Mouse (Mus musculus) lung, embryonic 14.5 days (tissue): Measurements from ENCODE around the gene Ndufaf7. TPM values are rescaled to one million over a fixed set of nuclear protein-coding genes. Genes with fewer than 3 reads are reported as not detected.

Source experiments
- ATAC-seq: fragments of 200-750 bp; cut with Nextera tagmentation; 2 replicates; pipeline ENCODE4 v1.8.0; 2017; ENCODE audit warnings: mild to moderate bottlenecking, moderate TSS enrichment, moderate library complexity; ENCODE audit not compliant: insufficient read depth
- DNase-seq: peaks from one replicate; pipeline ENCODE4 v3.0.0-alpha.2; 2015
- H3K27ac ChIP-seq: fragments of 300-500 bp; sonication (generic); 2 replicates; pipeline ENCODE4 v1.5.1; 2014; ENCODE audit warnings: low read depth, mild to moderate bottlenecking, moderate library complexity
- H3K27me3 ChIP-seq: fragments of 300-500 bp; sonication (generic); 2 replicates; pipeline ENCODE4 v1.6.1; 2014; ENCODE audit warnings: low read length, control low read depth; ENCODE audit not compliant: insufficient read depth
- H3K36me3 ChIP-seq: fragments of 300-500 bp; sonication (generic); 2 replicates; pipeline ENCODE4 v1.6.1; 2014; ENCODE audit warnings: control low read depth; ENCODE audit not compliant: insufficient read depth
- H3K4me1 ChIP-seq: fragments of 300-500 bp; sonication (generic); 2 replicates; pipeline ENCODE4 v1.6.1; 2014; ENCODE audit warnings: antibody characterized with exemption, control low read depth; ENCODE audit not compliant: insufficient read depth
- H3K4me2 ChIP-seq: fragments of 300-500 bp; sonication (generic); 2 replicates; pipeline ENCODE4 v1.6.1; 2014; ENCODE audit warnings: mild to moderate bottlenecking
- H3K4me3 ChIP-seq: fragments of 300-500 bp; sonication (generic); 2 replicates; pipeline ENCODE4 v1.5.1; 2014; ENCODE audit warnings: low read depth, low read length
- H3K9ac ChIP-seq: fragments of 300-500 bp; sonication (generic); 2 replicates; pipeline ENCODE4 v1.6.1; 2014
- H3K9me3 ChIP-seq: fragments of 300-500 bp; sonication (generic); 2 replicates; pipeline ENCODE4 v1.6.1; 2016; ENCODE audit warnings: low read depth, low read length, control low read depth
- CTCF ChIP-seq: IDR thresholded peaks from 2 replicates; pipeline ENCODE4 v1.5.1; 2016; ENCODE audit warnings: antibody characterized with exemption, low read depth
- WGBS: fragments of 180-500 bp; shearing (Covaris S2); extraction: QIAGEN DNeasy Blood & Tissue Kit; methylation state at CpG from one replicate; pipeline ENCODE4 v1.1.7; 2014; 5-methylcytosine and 5-hydroxymethylcytosine counted together
- polyA plus RNA-seq: library from polyadenylated mRNA; unstranded; fragments of >200 nt; fragmentation: Nextera tagmentation; extraction: Ambion mirVana; gene quantifications from 2 replicates; pipeline ENCODE4 v1.2.1, GENCODE M21; 2014

The Ndufaf7 gene
- polyA plus RNA-seq, 1 experiment from 2014 or later = 57.6 TPM

DNA sequence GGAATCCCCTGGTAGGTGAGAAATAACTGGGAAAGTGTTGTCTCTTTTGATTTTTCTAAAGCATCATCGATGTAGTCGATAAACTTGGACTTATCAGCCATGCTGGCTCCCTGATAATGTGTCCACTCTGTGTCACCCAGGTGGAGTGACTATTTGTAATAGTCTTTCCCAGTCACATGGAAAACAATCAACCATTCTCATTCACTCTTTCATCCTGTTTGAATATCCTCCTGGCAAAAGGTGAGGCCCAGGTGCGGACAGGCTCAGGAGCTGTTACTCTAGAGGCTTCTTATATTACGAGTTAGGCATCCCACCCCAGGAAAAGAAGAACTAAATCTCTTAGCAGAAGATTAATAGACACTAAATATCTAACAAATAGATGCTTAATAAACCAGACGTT, 30.0 kb upstream of the Ndufaf7 start, which contains the start of gene Sult6b1:
Sult6b1 (minus strand) TSS at position 101 of the 400 bp plus-strand sequence.
- no peaks in the 10 kb centered on the region for H3K27me3 ChIP-seq
- no peak within 1 kb of the TSS for H3K4me2 ChIP-seq
- no peak within 1 kb of the TSS for H3K4me3 ChIP-seq
- no peak within 1 kb of the TSS for H3K9ac ChIP-seq
- no peak for DNase-seq
- H3K4me1 ChIP-seq = no peaks in the 10 kb centered on the region
- H3K27ac ChIP-seq = no peak within 1 kb of the TSS
- 78% methylated on average over 5 of the region's 5 CpGs for WGBS
- no peaks in the 10 kb centered on the region for H3K9me3 ChIP-seq
- no peak for TF ChIP-seq CTCF
- H3K36me3 ChIP-seq = no peaks in the 10 kb centered on the region
- ATAC-seq = no peak

- no peak for TF ChIP-seq CTCF
- H3K4me3 ChIP-seq = no peak overlapping the region
- no peak for DNase-seq
- no peak overlapping the region for H3K27ac ChIP-seq
- no peaks in the 10 kb centered on the region for H3K4me1 ChIP-seq
- H3K9me3 ChIP-seq = no peaks in the 10 kb centered on the region
- H3K9ac ChIP-seq = no peak overlapping the region
- H3K27me3 ChIP-seq = no peaks in the 10 kb centered on the region
- no peaks in the 10 kb centered on the region for H3K36me3 ChIP-seq
- 76% methylated on average over 2 of the region's 2 CpGs for WGBS
- no peak for ATAC-seq
- H3K4me2 ChIP-seq = no peak overlapping the region
These were observed 27.6 kb upstream of the Ndufaf7 start for GRCm38 (mm10) chr17:78909374-78909773.

DNA sequence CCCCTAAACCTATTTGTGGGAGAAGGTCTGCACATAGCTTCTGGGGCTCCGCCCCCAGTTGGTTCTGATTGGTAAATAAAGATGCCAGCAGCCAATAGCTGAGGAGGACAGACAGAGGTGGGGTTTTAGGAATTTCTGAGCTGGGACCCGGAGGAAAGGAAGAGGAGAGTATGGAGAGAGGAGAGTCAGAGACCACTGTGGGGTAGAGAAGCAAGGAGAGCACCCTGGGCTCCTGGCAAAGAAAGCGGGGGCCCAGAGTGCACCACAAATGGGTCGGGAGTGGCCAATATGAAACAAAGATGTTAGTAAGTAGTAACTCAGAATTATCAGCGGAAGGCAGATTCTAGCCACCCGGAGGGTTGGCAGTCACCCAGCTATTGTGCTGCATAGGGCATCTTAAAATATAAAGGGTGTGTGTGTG, 24.1 kb upstream of the Ndufaf7 start:
- ATAC-seq (peak; percentile 54), DNase-seq (peak; percentile 75)
- no peak for TF ChIP-seq CTCF

DNA sequence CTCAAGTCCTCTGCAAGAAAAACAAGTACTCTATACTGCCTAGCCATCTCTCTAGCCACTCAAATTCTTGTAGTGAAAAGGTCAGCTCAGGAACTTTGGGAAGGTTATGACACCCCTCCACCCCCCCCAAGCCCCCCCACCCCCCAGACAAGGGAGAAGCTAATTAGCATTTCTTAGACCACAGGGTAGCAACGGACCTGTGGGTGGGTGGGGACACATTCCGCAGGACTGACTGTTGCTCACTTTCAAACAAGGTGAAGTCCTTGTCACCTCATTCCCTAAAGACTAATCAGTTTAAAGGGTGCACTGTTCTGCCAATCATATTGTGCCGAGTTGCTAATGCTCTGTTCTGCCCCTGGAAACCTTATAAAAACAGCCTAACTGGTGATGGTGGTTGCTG, 23.0 kb upstream of the Ndufaf7 start:
- Histone ChIP-seq H3K36me3 (peaks cover 10% of the 10 kb centered on the region; the same call in 1 of the 2 replicates), H3K4me3 (no peak overlapping the region), H3K27me3 (no peaks in the 10 kb centered on the region), H3K4me1 (no peaks in the 10 kb centered on the region), H3K9me3 (no peaks in the 10 kb centered on the region), H3K9ac (no peak overlapping the region), H3K4me2 (no peak overlapping the region), H3K27ac (no peak overlapping the region)
- WGBS = 76% methylated on average over 3 of the region's 3 CpGs
- no peak for TF ChIP-seq CTCF
- ATAC-seq (no peak), DNase-seq (no peak)

More for the DNA sequence above, 24.1 kb upstream of the Ndufaf7 start:
- WGBS = 29% methylated on average over 6 of the region's 6 CpGs
- Histone ChIP-seq H3K9ac (peak overlapping the region; percentile 39; the same call in 1 of the 2 replicates), H3K36me3 (0 out of 2 replicates have a peak, but pooled peaks cover 1% of the 10 kb centered on the region), H3K4me2 (peak overlapping the region; percentile 57), H3K9me3 (no peaks in the 10 kb centered on the region), H3K27ac (no peak overlapping the region), H3K4me1 (no peaks in the 10 kb centered on the region), H3K27me3 (no peaks in the 10 kb centered on the region), H3K4me3 (peak overlapping the region; percentile 32)

DNA sequence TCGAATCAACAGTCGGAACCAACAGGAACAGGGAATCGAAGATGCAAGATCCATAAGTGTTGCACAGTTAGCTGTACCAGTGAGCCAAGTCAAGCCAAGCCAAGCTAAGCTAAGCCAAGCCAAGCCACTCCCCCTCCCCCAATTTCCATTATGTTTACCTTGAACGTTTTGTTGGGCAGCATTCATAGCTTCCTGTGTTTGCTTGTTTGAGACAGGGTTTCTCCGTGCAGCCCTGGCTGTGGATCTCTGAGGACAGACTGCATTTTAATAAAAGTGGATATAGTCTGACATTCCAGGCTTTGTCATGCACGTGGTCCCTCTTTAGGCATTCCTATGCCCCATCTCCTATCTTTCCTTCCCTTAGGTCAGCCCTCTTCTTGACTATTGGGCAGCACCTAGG, 21.2 kb upstream of the Ndufaf7 start:
- DNase-seq (peak; percentile 46), ATAC-seq (peak; percentile 7; the same call in 1 of the 2 replicates)
- 52% methylated on average over 6 of the region's 6 CpGs for WGBS
- Histone ChIP-seq H3K4me1 (no peaks in the 10 kb centered on the region), H3K9me3 (no peaks in the 10 kb centered on the region), H3K36me3 (peaks cover 27% of the 10 kb centered on the region), H3K27me3 (no peaks in the 10 kb centered on the region), H3K4me3 (peak overlapping the region; percentile 67), H3K27ac (peak overlapping the region; percentile 91), H3K4me2 (peak overlapping the region; percentile 87), H3K9ac (peak overlapping the region; percentile 82)
- TF ChIP-seq CTCF = no peak

DNA sequence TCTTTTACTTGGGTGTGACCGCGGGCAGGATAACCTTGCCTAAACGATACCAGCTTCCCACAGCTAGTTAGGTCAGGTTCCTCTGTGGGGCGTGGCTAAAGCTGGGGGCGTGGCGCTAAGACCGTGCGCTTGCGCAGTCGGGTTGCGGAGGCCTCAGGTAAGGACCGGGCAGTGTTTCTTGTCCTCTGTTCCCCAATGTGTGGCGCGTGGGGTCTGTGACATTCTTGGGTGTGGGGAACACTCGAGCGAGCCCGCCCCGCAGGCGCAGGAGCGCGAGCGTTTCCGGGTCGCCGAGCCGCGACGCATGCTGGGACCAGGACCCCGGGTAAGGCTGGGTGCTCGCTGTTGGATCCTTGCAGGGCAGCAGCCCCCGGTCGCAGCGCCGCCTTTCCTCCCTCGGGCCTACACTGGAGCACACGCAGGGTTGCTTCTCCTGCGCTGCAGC, 20.5 kb upstream of the Ndufaf7 start, which contains the start of gene Cebpzos:
Cebpzos (plus strand) TSS at position 132 of the 445 bp plus-strand sequence.
- WGBS = under 1% methylated on average over 37 of the region's 37 CpGs
- H3K27me3 ChIP-seq = no peaks in the 10 kb centered on the region
- H3K4me2 ChIP-seq = peak within 1 kb of the TSS; percentile 87
- DNase-seq (peak; percentile 94), ATAC-seq (peak; percentile 94)
- no peaks in the 10 kb centered on the region for H3K4me1 ChIP-seq
- H3K9me3 ChIP-seq = no peaks in the 10 kb centered on the region
- peak within 1 kb of the TSS; percentile 82 for H3K9ac ChIP-seq
- peak within 1 kb of the TSS; percentile 91 for H3K27ac ChIP-seq
- H3K36me3 ChIP-seq = peaks cover 32% of the 10 kb centered on the region
- H3K4me3 ChIP-seq = peak within 1 kb of the TSS; percentile 67
- no peak for TF ChIP-seq CTCF

- TF ChIP-seq CTCF = no peak
- 1% methylated on average over 11 of the region's 11 CpGs for WGBS
- ATAC-seq = 0 out of 2 replicates have a peak, but pooled peaks have one; percentile 22
These were observed 20.0 kb upstream of the Ndufaf7 start for GRCm38 (mm10) chr17:78916899-78917298.

More at GRCm38 (mm10) chr17:78916899-78917298, 20.0 kb upstream of the Ndufaf7 start:
- H3K9ac ChIP-seq = peak overlapping the region; percentile 82
- H3K4me3 ChIP-seq = peak overlapping the region; percentile 67
- H3K27ac ChIP-seq = peak overlapping the region; percentile 91
- no peaks in the 10 kb centered on the region for H3K4me1 ChIP-seq
- H3K9me3 ChIP-seq = no peaks in the 10 kb centered on the region
- DNase-seq = no peak
- H3K4me2 ChIP-seq = peak overlapping the region; percentile 87
- peaks cover 37% of the 10 kb centered on the region for H3K36me3 ChIP-seq
- no peaks in the 10 kb centered on the region for H3K27me3 ChIP-seq
